Mouse (Mus musculus) neural tube, embryonic 11.5 days (tissue): ENCODE results near the gene Itga9. TPM values are rescaled to one million over a fixed set of nuclear protein-coding genes. Genes with fewer than 3 reads are reported as not detected.

ENCODE experiments used
- ATAC-seq: fragments of 200-750 bp; cut with Nextera tagmentation; 2 replicates; pipeline ENCODE4 v1.8.0; 2017; ENCODE audit warnings: moderate number of reproducible peaks, mild to moderate bottlenecking, moderate TSS enrichment, moderate library complexity; ENCODE audit not compliant: insufficient read depth, low FRiP score, low TSS enrichment
- DNase-seq: peaks from one replicate; pipeline ENCODE4 v3.0.0-alpha.2; 2015; ENCODE audit warnings: low spot score
- H3K27ac ChIP-seq: fragments of 300-500 bp; sonication (generic); 2 replicates; pipeline ENCODE4 v1.5.1; 2014; ENCODE audit warnings: low read depth, mild to moderate bottlenecking, low read length
- H3K27me3 ChIP-seq: fragments of 300-500 bp; sonication (generic); 2 replicates; pipeline ENCODE4 v1.6.1; 2014; ENCODE audit warnings: mild to moderate bottlenecking, low read length, mixed read lengths; ENCODE audit not compliant: control insufficient read depth, insufficient read depth
- H3K36me3 ChIP-seq: fragments of 300-500 bp; sonication (generic); 2 replicates; pipeline ENCODE4 v1.6.1; 2014; ENCODE audit warnings: mild to moderate bottlenecking, low read length, moderate library complexity, mixed read lengths; ENCODE audit not compliant: control insufficient read depth, insufficient read depth
- H3K4me1 ChIP-seq: fragments of 300-500 bp; sonication (generic); 2 replicates; pipeline ENCODE4 v1.6.1; 2014; ENCODE audit warnings: low read length, mixed read lengths; ENCODE audit not compliant: control insufficient read depth, insufficient read depth
- H3K4me2 ChIP-seq: fragments of 300-500 bp; sonication (generic); 2 replicates; pipeline ENCODE4 v1.6.1; 2014; ENCODE audit warnings: low read depth, mild to moderate bottlenecking, moderate library complexity
- H3K4me3 ChIP-seq: fragments of 300-500 bp; sonication (generic); 2 replicates; pipeline ENCODE4 v1.5.1; 2014; ENCODE audit warnings: low read depth, low read length
- H3K9ac ChIP-seq: fragments of 300-500 bp; sonication (generic); 2 replicates; pipeline ENCODE4 v1.6.1; 2014; ENCODE audit warnings: mild to moderate bottlenecking, low read length
- H3K9me3 ChIP-seq: fragments of 300-500 bp; sonication (generic); 2 replicates; pipeline ENCODE4 v1.6.1; 2016; ENCODE audit warnings: low read length; ENCODE audit not compliant: control insufficient read depth
- WGBS: fragments of 180-500 bp; shearing (Covaris S2); extraction: QIAGEN DNeasy Blood & Tissue Kit; methylation state at CpG from one replicate; pipeline ENCODE4 v1.1.7; 2014; 5-methylcytosine and 5-hydroxymethylcytosine counted together
- polyA plus RNA-seq: library from polyadenylated mRNA; unstranded; fragments of >200 nt; fragmentation: Nextera tagmentation; extraction: Ambion mirVana; gene quantifications from 2 replicates; pipeline ENCODE4 v1.2.1, GENCODE M21; 2014

The Itga9 gene
- polyA plus RNA-seq, 1 experiment from 2014 or later: 8.2 TPM

- H3K9ac ChIP-seq: no peak overlapping the region
- DNase-seq (no peak), ATAC-seq (no peak)
- no peak overlapping the region for H3K4me3 ChIP-seq
- no peak overlapping the region for H3K27ac ChIP-seq
- WGBS: 93% methylated on average over 10 of the region's 10 CpGs
- peaks cover 2% of the 10 kb centered on the region; the same call in 1 of the 2 replicates for H3K36me3 ChIP-seq
- no peak overlapping the region for H3K4me2 ChIP-seq
- H3K9me3 ChIP-seq: no peaks in the 10 kb centered on the region
- H3K27me3 ChIP-seq: no peaks in the 10 kb centered on the region
- H3K4me1 ChIP-seq: no peaks in the 10 kb centered on the region
These were observed 56.0 kb downstream of the Itga9 start for GRCm38 (mm10) chr9:118662476-118662875.

GRCm38 (mm10) chr9:118663938-118664337 is 57.4 kb downstream of the Itga9 start:
- DNase-seq: no peak
- Histone ChIP-seq H3K4me3 (no peak overlapping the region), H3K9me3 (no peaks in the 10 kb centered on the region), H3K36me3 (peaks cover 2% of the 10 kb centered on the region; the same call in 1 of the 2 replicates), H3K4me2 (no peak overlapping the region), H3K4me1 (no peaks in the 10 kb centered on the region), H3K9ac (no peak overlapping the region), H3K27me3 (no peaks in the 10 kb centered on the region), H3K27ac (no peak overlapping the region)
- WGBS: 54% methylated on average over 6 of the region's 6 CpGs
- no peak for ATAC-seq

GRCm38 (mm10) chr9:118666069-118666468 is 59.6 kb downstream of the Itga9 start:
- no peaks in the 10 kb centered on the region for H3K9me3 ChIP-seq
- ATAC-seq (no peak), DNase-seq (no peak)
- H3K36me3 ChIP-seq: peaks cover 2% of the 10 kb centered on the region; the same call in 1 of the 2 replicates
- H3K4me2 ChIP-seq: no peak overlapping the region
- no peaks in the 10 kb centered on the region for H3K4me1 ChIP-seq
- no peak overlapping the region for H3K4me3 ChIP-seq
- H3K27ac ChIP-seq: no peak overlapping the region
- H3K27me3 ChIP-seq: no peaks in the 10 kb centered on the region
- 83% methylated on average over 3 of the region's 3 CpGs for WGBS
- no peak overlapping the region for H3K9ac ChIP-seq

- Histone ChIP-seq H3K9ac (no peak overlapping the region), H3K36me3 (no peaks in the 10 kb centered on the region), H3K27me3 (no peaks in the 10 kb centered on the region), H3K27ac (no peak overlapping the region), H3K9me3 (no peaks in the 10 kb centered on the region), H3K4me1 (no peaks in the 10 kb centered on the region), H3K4me3 (no peak overlapping the region), H3K4me2 (no peak overlapping the region)
- ATAC-seq: no peak
- no peak for DNase-seq
- WGBS: 74% methylated on average over 3 of the region's 3 CpGs
These were observed 63.2 kb downstream of the Itga9 start for GRCm38 (mm10) chr9:118669696-118670095.

- H3K9me3 ChIP-seq: no peaks in the 10 kb centered on the region
- WGBS: 76% methylated on average over 12 of the region's 12 CpGs
- no peak overlapping the region for H3K27ac ChIP-seq
- no peak overlapping the region for H3K9ac ChIP-seq
- H3K27me3 ChIP-seq: no peaks in the 10 kb centered on the region
- peaks cover 13% of the 10 kb centered on the region; the same call in 1 of the 2 replicates for H3K4me1 ChIP-seq
- no peak overlapping the region for H3K4me3 ChIP-seq
- ATAC-seq: no peak
- no peak for DNase-seq
- no peak overlapping the region for H3K4me2 ChIP-seq
- H3K36me3 ChIP-seq: no peaks in the 10 kb centered on the region
These were observed 67.8 kb downstream of the Itga9 start for GRCm38 (mm10) chr9:118674277-118674676.

- Histone ChIP-seq H3K4me1 (peaks cover 13% of the 10 kb centered on the region; the same call in 1 of the 2 replicates), H3K9me3 (no peaks in the 10 kb centered on the region), H3K9ac (no peak overlapping the region), H3K4me3 (no peak overlapping the region), H3K27ac (no peak overlapping the region), H3K27me3 (no peaks in the 10 kb centered on the region), H3K36me3 (no peaks in the 10 kb centered on the region), H3K4me2 (no peak overlapping the region)
- no peak for DNase-seq
- WGBS: 90% methylated on average over 14 of the region's 22 CpGs
- ATAC-seq: no peak
These were observed 68.3 kb downstream of the Itga9 start for GRCm38 (mm10) chr9:118674761-118675160.

- ATAC-seq: no peak
- H3K27me3 ChIP-seq: no peaks in the 10 kb centered on the region
- H3K4me3 ChIP-seq: no peak overlapping the region
- WGBS: 90% methylated on average over 8 of the region's 8 CpGs
- H3K9me3 ChIP-seq: no peaks in the 10 kb centered on the region
- H3K9ac ChIP-seq: no peak overlapping the region
- DNase-seq: no peak
- no peaks in the 10 kb centered on the region for H3K36me3 ChIP-seq
- H3K4me1 ChIP-seq: peaks cover 13% of the 10 kb centered on the region; the same call in 1 of the 2 replicates
- H3K27ac ChIP-seq: no peak overlapping the region
- no peak overlapping the region for H3K4me2 ChIP-seq
These were observed 69.2 kb downstream of the Itga9 start for GRCm38 (mm10) chr9:118675573-118676170.

GRCm38 (mm10) chr9:118676692-118677091 is 70.2 kb downstream of the Itga9 start:
- ATAC-seq (no peak), DNase-seq (no peak)
- no peak overlapping the region for H3K9ac ChIP-seq
- H3K4me3 ChIP-seq: no peak overlapping the region
- no peak overlapping the region for H3K4me2 ChIP-seq
- peaks cover 13% of the 10 kb centered on the region; the same call in 1 of the 2 replicates for H3K4me1 ChIP-seq
- H3K27me3 ChIP-seq: no peaks in the 10 kb centered on the region
- no peaks in the 10 kb centered on the region for H3K36me3 ChIP-seq
- no peaks in the 10 kb centered on the region for H3K9me3 ChIP-seq
- 85% methylated on average over 8 of the region's 8 CpGs for WGBS
- H3K27ac ChIP-seq: no peak overlapping the region

GRCm38 (mm10) chr9:118677349-118677748 is 70.9 kb downstream of the Itga9 start:
- peak overlapping the region; percentile 46 for H3K27ac ChIP-seq
- no peak for DNase-seq
- no peak for ATAC-seq

More at GRCm38 (mm10) chr9:118677349-118677748, 70.9 kb downstream of the Itga9 start:
- H3K4me3 ChIP-seq: no peak overlapping the region
- no peaks in the 10 kb centered on the region for H3K9me3 ChIP-seq
- H3K9ac ChIP-seq: peak overlapping the region; percentile 18; the same call in 1 of the 2 replicates
- peaks cover 13% of the 10 kb centered on the region; the same call in 1 of the 2 replicates for H3K4me1 ChIP-seq
- H3K4me2 ChIP-seq: no peak overlapping the region
- no peaks in the 10 kb centered on the region for H3K36me3 ChIP-seq
- 51% methylated on average over 9 of the region's 9 CpGs for WGBS
- H3K27me3 ChIP-seq: no peaks in the 10 kb centered on the region
